Mouse (Mus musculus) bone marrow, adult 2 months (tissue): ENCODE measurements at regions not wholly inside any gene's neighbourhood (a gene's known extent, or its start where the extent isn't known, plus 50 kb on each side); places are given as distances from the start of the nearest gene placed in this dataset.

ENCODE experiments used
- H3K27ac ChIP-seq: fragments of 200-500 bp; 2 replicates; pipeline ENCODE4 v1.5.1; 2012; ENCODE audit warnings: low read depth, mild to moderate bottlenecking, control low read depth, inconsistent platforms, low read length; ENCODE audit not compliant: control insufficient read depth, poor library complexity, insufficient read depth
- H3K4me1 ChIP-seq: fragments of 200-500 bp; 2 replicates; pipeline ENCODE4 v1.6.1; 2011; ENCODE audit warnings: low read length; ENCODE audit not compliant: control insufficient read depth, insufficient read depth
- H3K4me3 ChIP-seq: fragments of 200-500 bp; replicated peaks from 2 replicates; pipeline ENCODE3; 2011; ENCODE audit warnings: mild to moderate bottlenecking, low read depth, low read length, control low read depth; ENCODE audit not compliant: control insufficient read depth
- CTCF ChIP-seq: fragments of 200-500 bp; IDR thresholded peaks from 2 replicates; pipeline ENCODE4 v1.5.1; 2011; ENCODE audit warnings: low read length, control low read depth; ENCODE audit not compliant: control insufficient read depth, insufficient read depth
- POLR2A ChIP-seq: fragments of 200-500 bp; IDR thresholded peaks from 2 replicates; pipeline ENCODE4 v1.6.1; 2011; ENCODE audit warnings: low read depth, mild to moderate bottlenecking, control low read depth, low read length, borderline replicate concordance; ENCODE audit not compliant: control insufficient read depth
- WGBS: fragments of 180-500 bp; shearing (Covaris S2); methylation state at CpG from one replicate; pipeline ENCODE4 v1.1.7; 2018; 5-methylcytosine and 5-hydroxymethylcytosine counted together

DNA sequence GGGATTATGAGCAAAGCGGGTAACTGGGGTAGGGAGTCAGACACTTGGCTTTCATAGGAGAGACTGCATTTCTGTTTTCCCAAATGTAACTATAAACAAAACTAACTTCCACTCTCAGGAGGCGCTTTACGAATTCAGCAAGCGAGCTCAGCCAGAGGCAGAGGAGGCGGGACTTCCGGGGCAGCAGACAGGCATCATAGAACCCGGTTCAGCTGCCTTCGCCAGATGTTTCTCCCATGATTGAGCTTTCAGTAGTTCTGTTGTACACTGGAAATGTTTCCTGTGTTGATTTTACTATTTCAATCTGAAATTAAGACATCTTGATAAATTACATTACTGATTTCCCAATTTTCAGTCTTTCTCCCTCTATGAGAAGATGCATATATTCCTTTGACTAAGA, 92.9 kb downstream of the Zfp365 start:
- no peak for TF ChIP-seq CTCF
- no peak for TF ChIP-seq POLR2A
- Histone ChIP-seq H3K4me1 (no peaks in the 10 kb centered on the region; the same call in 1 of the 2 replicates), H3K4me3 (no peak overlapping the region), H3K27ac (no peak overlapping the region)
- WGBS = 85% methylated on average over 8 of the region's 8 CpGs

- Histone ChIP-seq H3K27ac (no peak overlapping the region), H3K4me3 (no peak overlapping the region), H3K4me1 (no peaks in the 10 kb centered on the region; the same call in 1 of the 2 replicates)
- WGBS = 37% methylated on average over 4 of the region's 4 CpGs
- TF ChIP-seq POLR2A (no peak), CTCF (no peak)
Measured at GRCm38 (mm10) chr10:67813901-67814300, 98.6 kb downstream of the Zfp365 start.

DNA sequence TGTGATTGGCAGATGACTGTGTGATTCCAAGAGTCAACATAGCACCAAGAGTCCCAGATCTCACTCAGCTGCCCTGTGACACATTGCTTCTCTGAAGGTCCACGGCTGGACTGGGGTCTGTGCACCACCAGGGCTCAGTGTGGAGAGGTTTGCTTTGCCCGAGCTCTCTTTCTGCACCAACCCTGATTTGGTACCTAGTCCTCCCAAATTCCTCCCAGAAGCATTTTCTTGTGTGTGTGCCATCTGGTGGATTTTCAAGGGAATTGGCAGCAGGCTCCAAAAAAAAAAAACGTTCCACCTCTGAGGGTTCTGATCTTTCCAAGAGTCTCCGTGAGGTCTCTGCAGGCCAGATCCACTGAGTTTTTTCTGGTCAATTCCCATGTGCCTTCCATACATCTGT, 107.3 kb downstream of the Zfp365 start:
- 12% methylated on average over 4 of the region's 4 CpGs for WGBS

DNA sequence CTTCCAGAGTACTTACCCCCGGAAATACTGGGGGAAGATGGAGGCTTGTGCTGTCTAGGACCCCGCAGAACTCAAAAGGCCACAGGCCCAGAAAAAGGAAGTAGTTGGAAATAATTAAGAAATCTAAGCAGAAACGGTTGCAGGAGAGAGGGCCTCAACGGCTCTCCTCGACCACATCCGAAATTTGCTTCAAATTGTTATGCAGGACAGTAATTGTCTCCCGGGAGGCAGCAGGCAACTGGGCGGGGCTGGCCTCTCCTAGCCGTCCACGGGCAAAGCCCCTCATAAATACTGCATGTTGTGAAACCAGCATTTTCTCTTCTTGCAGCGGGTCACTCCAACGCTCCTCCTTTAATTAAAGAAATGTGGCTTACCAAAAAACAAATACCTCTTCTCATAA, 107.8 kb downstream of the Zfp365 start:
- Histone ChIP-seq H3K4me3 (no peak overlapping the region), H3K27ac (peak overlapping the region; percentile 72), H3K4me1 (peaks cover 3% of the 10 kb centered on the region; the same call in 1 of the 2 replicates)
- TF ChIP-seq CTCF = no peak
- TF ChIP-seq POLR2A = no peak
- WGBS = under 1% methylated on average over 12 of the region's 12 CpGs

More for the DNA sequence above, 107.3 kb downstream of the Zfp365 start:
- TF ChIP-seq CTCF (no peak), POLR2A (no peak)
- peaks cover 3% of the 10 kb centered on the region; the same call in 1 of the 2 replicates for H3K4me1 ChIP-seq
- H3K27ac ChIP-seq = no peak overlapping the region
- H3K4me3 ChIP-seq = no peak overlapping the region

GRCm38 (mm10) chr10:67802156-67802555, 110.3 kb downstream of the Zfp365 start:
- 37% methylated on average over 8 of the region's 8 CpGs for WGBS
- TF ChIP-seq CTCF = no peak
- no peak for TF ChIP-seq POLR2A
- H3K27ac ChIP-seq = peak overlapping the region; percentile 57; the same call in 1 of the 2 replicates
- no peak overlapping the region for H3K4me3 ChIP-seq
- H3K4me1 ChIP-seq = peaks cover 3% of the 10 kb centered on the region; the same call in 1 of the 2 replicates

- H3K27ac ChIP-seq = no peak overlapping the region
- WGBS = 81% methylated on average over 1 of the region's 1 CpGs
- TF ChIP-seq CTCF (no peak), POLR2A (no peak)
- H3K4me1 ChIP-seq = peaks cover 3% of the 10 kb centered on the region; the same call in 1 of the 2 replicates
- H3K4me3 ChIP-seq = no peak overlapping the region
Measured at GRCm38 (mm10) chr10:67801619-67802018, 110.8 kb downstream of the Zfp365 start.

DNA sequence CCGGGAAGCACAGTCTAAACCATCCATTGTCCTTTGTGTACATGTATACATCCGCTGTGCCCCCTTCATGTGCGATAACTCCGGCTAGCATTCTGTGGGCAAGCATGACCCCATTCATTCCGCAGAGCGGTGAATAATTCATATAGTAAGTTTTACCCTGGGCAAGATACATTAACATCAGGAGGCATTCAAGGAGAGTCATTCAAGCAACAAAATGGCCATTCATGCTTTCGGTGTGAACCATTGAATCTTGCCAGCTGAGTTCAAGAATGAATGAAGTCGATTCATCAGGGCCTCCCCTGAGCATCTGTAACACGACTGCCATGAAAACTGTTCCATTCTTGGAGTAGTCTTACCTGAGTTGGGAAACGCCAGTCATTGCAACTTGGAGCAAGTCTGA, 113.5 kb downstream of the Zfp365 start:
- 85% methylated on average over 10 of the region's 10 CpGs for WGBS
- Histone ChIP-seq H3K4me3 (no peak overlapping the region), H3K4me1 (peaks cover 1% of the 10 kb centered on the region; the same call in 1 of the 2 replicates), H3K27ac (no peak overlapping the region)
- no peak for TF ChIP-seq CTCF
- no peak for TF ChIP-seq POLR2A

- WGBS = 72% methylated on average over 3 of the region's 3 CpGs
- H3K27ac ChIP-seq = no peak overlapping the region
- TF ChIP-seq POLR2A (no peak), CTCF (no peak)
- no peak overlapping the region for H3K4me3 ChIP-seq
- no peaks in the 10 kb centered on the region for H3K4me1 ChIP-seq
Measured at GRCm38 (mm10) chr10:67793206-67793605, 119.3 kb downstream of the Zfp365 start.

GRCm38 (mm10) chr10:67789651-67790050, 122.8 kb downstream of the Zfp365 start:
- Histone ChIP-seq H3K4me1 (peaks cover 3% of the 10 kb centered on the region; the same call in 1 of the 2 replicates), H3K4me3 (no peak overlapping the region), H3K27ac (no peak overlapping the region)
- 78% methylated on average over 12 of the region's 12 CpGs for WGBS
- TF ChIP-seq POLR2A (no peak), CTCF (no peak)
